Mouse (Mus musculus) small intestine, adult 2 months (tissue): Measurements from ENCODE around the gene Stat5b. TPM values are rescaled to one million over a fixed set of nuclear protein-coding genes. Genes with fewer than 3 reads are reported as not detected.
A peak's percentile ranks its signal among the peaks of the same experiment; 100 is the strongest.

ENCODE experiments used
- H3K27ac ChIP-seq: fragments of 200-500 bp; 2 replicates; pipeline ENCODE4 v1.5.1; 2012; ENCODE audit warnings: low read depth, low read length, control low read depth, inconsistent platforms; ENCODE audit not compliant: insufficient read depth
- H3K27me3 ChIP-seq: fragments of 200-500 bp; 2 replicates; pipeline ENCODE4 v1.6.1; 2012; ENCODE audit warnings: mild to moderate bottlenecking, moderate library complexity, low read length, inconsistent platforms; ENCODE audit not compliant: control insufficient read depth, insufficient read depth
- H3K36me3 ChIP-seq: fragments of 200-500 bp; 2 replicates; pipeline ENCODE4 v1.6.1; 2012; ENCODE audit warnings: mild to moderate bottlenecking, low read length, control low read depth, inconsistent platforms; ENCODE audit not compliant: control insufficient read depth, insufficient read depth
- H3K4me1 ChIP-seq: fragments of 200-500 bp; 2 replicates; pipeline ENCODE4 v1.6.1; 2012; ENCODE audit warnings: low read length, inconsistent platforms, mixed read lengths; ENCODE audit not compliant: control insufficient read depth, insufficient read depth, insufficient read length
- H3K4me3 ChIP-seq: fragments of 200-500 bp; 2 replicates; pipeline ENCODE4 v1.5.1; 2012; ENCODE audit warnings: low read depth, mild to moderate bottlenecking, control low read depth, inconsistent platforms, low read length, moderate library complexity
- CTCF ChIP-seq: fragments of 200-500 bp; IDR thresholded peaks from 2 replicates; pipeline ENCODE4 v1.5.1; 2012; ENCODE audit warnings: low read depth, mild to moderate bottlenecking, control low read depth, inconsistent platforms, low read length, moderate library complexity, mixed read lengths; ENCODE audit not compliant: insufficient replicate concordance, insufficient read length; ENCODE audit errors: extremely low read depth
- POLR2A ChIP-seq: fragments of 200-500 bp; IDR thresholded peaks from 2 replicates; pipeline ENCODE4 v1.6.1; 2012; ENCODE audit warnings: low read depth, mild to moderate bottlenecking, control low read depth, inconsistent platforms, low read length, moderate library complexity
- WGBS: fragments of 180-500 bp; shearing (Covaris S2); methylation state at CpG from one replicate; pipeline ENCODE4 v1.1.7; 2018; 5-methylcytosine and 5-hydroxymethylcytosine counted together
- polyA plus RNA-seq: library from polyadenylated mRNA; depleted of rRNA; stranded (reverse); fragments of >200 nt; gene quantifications from 2 replicates; pipeline ENCODE4 v1.2.3, GENCODE M21; 2012

Gene Stat5b
- polyA plus RNA-seq, 1 experiment = 9.6 TPM

GRCm38 (mm10) chr11:100774261-100774660, 76.3 kb downstream of the Stat5b start:
- TF ChIP-seq POLR2A (no peak), CTCF (no peak)
- no peak overlapping the region for H3K4me3 ChIP-seq
- peaks cover 10% of the 10 kb centered on the region for H3K4me1 ChIP-seq
- no peaks in the 10 kb centered on the region for H3K27me3 ChIP-seq
- no peak overlapping the region for H3K27ac ChIP-seq
- no peaks in the 10 kb centered on the region for H3K36me3 ChIP-seq
- 79% methylated on average over 4 of the region's 4 CpGs for WGBS

GRCm38 (mm10) chr11:100770646-100771408, 79.7 kb downstream of the Stat5b start, which contains the start of gene Ghdc:
Ghdc (minus strand) TSS chr11:100770957.
- Histone ChIP-seq H3K4me3 (peak within 1 kb of the TSS; percentile 65), H3K36me3 (no peaks in the 10 kb centered on the region), H3K27ac (peak within 1 kb of the TSS; percentile 35), H3K4me1 (peaks cover 10% of the 10 kb centered on the region), H3K27me3 (no peaks in the 10 kb centered on the region)
- 9% methylated on average over 17 of the region's 17 CpGs for WGBS
- TF ChIP-seq POLR2A (peak; percentile 34; the same call in 1 of the 2 replicates), CTCF (no peak)

GRCm38 (mm10) chr11:100769980-100770379, 80.5 kb downstream of the Stat5b start:
- TF ChIP-seq CTCF (no peak), POLR2A (no peak)
- no peaks in the 10 kb centered on the region for H3K36me3 ChIP-seq
- no peaks in the 10 kb centered on the region for H3K27me3 ChIP-seq
- H3K4me3 ChIP-seq = peak overlapping the region; percentile 65
- H3K27ac ChIP-seq = no peak overlapping the region
- 54% methylated on average over 6 of the region's 6 CpGs for WGBS
- peaks cover 10% of the 10 kb centered on the region for H3K4me1 ChIP-seq

GRCm38 (mm10) chr11:100767871-100768270, 82.7 kb downstream of the Stat5b start:
- 91% methylated on average over 5 of the region's 5 CpGs for WGBS
- no peak for TF ChIP-seq POLR2A
- H3K27me3 ChIP-seq = no peaks in the 10 kb centered on the region
- no peak overlapping the region for H3K4me3 ChIP-seq
- H3K4me1 ChIP-seq = peaks cover 10% of the 10 kb centered on the region
- H3K36me3 ChIP-seq = no peaks in the 10 kb centered on the region
- no peak overlapping the region for H3K27ac ChIP-seq

- H3K36me3 ChIP-seq = no peaks in the 10 kb centered on the region
- TF ChIP-seq CTCF = no peak
- no peak for TF ChIP-seq POLR2A
- H3K27ac ChIP-seq = no peak overlapping the region
- no peak overlapping the region for H3K4me3 ChIP-seq
- H3K4me1 ChIP-seq = peaks cover 13% of the 10 kb centered on the region
- 70% methylated on average over 9 of the region's 9 CpGs for WGBS
- no peaks in the 10 kb centered on the region for H3K27me3 ChIP-seq
These were observed 83.8 kb downstream of the Stat5b start for GRCm38 (mm10) chr11:100766726-100767125.

GRCm38 (mm10) chr11:100762831-100763230, 87.7 kb downstream of the Stat5b start, which contains the start of gene Hcrt:
Hcrt (minus strand) TSS chr11:100762931.
- H3K4me1 ChIP-seq = peaks cover 13% of the 10 kb centered on the region
- 84% methylated on average over 7 of the region's 7 CpGs for WGBS
- H3K27ac ChIP-seq = no peak within 1 kb of the TSS
- peak within 1 kb of the TSS; percentile 64 for H3K4me3 ChIP-seq
- peaks cover 9% of the 10 kb centered on the region for H3K27me3 ChIP-seq
- TF ChIP-seq POLR2A (no peak), CTCF (no peak)
- H3K36me3 ChIP-seq = no peaks in the 10 kb centered on the region

GRCm38 (mm10) chr11:100761547-100762045, 88.9 kb downstream of the Stat5b start:
- 1% methylated on average over 27 of the region's 27 CpGs for WGBS

More at GRCm38 (mm10) chr11:100761547-100762045, 88.9 kb downstream of the Stat5b start:
- Histone ChIP-seq H3K27me3 (peaks cover 9% of the 10 kb centered on the region), H3K4me3 (peak overlapping the region; percentile 64), H3K36me3 (no peaks in the 10 kb centered on the region), H3K27ac (no peak overlapping the region), H3K4me1 (peaks cover 13% of the 10 kb centered on the region)
- TF ChIP-seq CTCF (peak; percentile 58), POLR2A (no peak)
